Mouse (Mus musculus) heart, embryonic 10.5 days (tissue): ENCODE measurements at regions not wholly inside any gene's neighbourhood (a gene's known extent, or its start where the extent isn't known, plus 50 kb on each side); places are given as distances from the start of the nearest gene placed in this dataset.

Experiments
- DNase-seq: peaks from one replicate; pipeline ENCODE4 v3.0.0-alpha.2; 2017; ENCODE audit warnings: low spot score
- H3K27ac ChIP-seq: fragments of 300-500 bp; sonication (generic); 2 replicates; pipeline ENCODE4 v1.5.1; 2016; ENCODE audit warnings: mild to moderate bottlenecking
- H3K27me3 ChIP-seq: fragments of 300-500 bp; sonication (generic); 2 replicates; pipeline ENCODE4 v1.6.1; 2016; ENCODE audit warnings: mild to moderate bottlenecking; ENCODE audit not compliant: poor library complexity, insufficient read depth, severe bottlenecking
- H3K36me3 ChIP-seq: fragments of 300-500 bp; sonication (generic); 2 replicates; pipeline ENCODE4 v1.6.1; 2016; ENCODE audit warnings: mild to moderate bottlenecking, moderate library complexity
- H3K4me1 ChIP-seq: fragments of 300-500 bp; sonication (generic); 2 replicates; pipeline ENCODE4 v1.6.1; 2016; ENCODE audit warnings: mild to moderate bottlenecking
- H3K4me3 ChIP-seq: fragments of 300-500 bp; sonication (generic); 2 replicates; pipeline ENCODE4 v1.5.1; 2016; ENCODE audit warnings: mild to moderate bottlenecking, moderate library complexity
- H3K9me3 ChIP-seq: fragments of 300-500 bp; sonication (generic); 2 replicates; pipeline ENCODE4 v1.6.1; 2016; ENCODE audit warnings: mild to moderate bottlenecking, moderate library complexity
- WGBS: fragments of 180-500 bp; shearing (Covaris S2); methylation state at CpG from one replicate; pipeline ENCODE4 v1.1.7; 2016; 5-methylcytosine and 5-hydroxymethylcytosine counted together

DNA sequence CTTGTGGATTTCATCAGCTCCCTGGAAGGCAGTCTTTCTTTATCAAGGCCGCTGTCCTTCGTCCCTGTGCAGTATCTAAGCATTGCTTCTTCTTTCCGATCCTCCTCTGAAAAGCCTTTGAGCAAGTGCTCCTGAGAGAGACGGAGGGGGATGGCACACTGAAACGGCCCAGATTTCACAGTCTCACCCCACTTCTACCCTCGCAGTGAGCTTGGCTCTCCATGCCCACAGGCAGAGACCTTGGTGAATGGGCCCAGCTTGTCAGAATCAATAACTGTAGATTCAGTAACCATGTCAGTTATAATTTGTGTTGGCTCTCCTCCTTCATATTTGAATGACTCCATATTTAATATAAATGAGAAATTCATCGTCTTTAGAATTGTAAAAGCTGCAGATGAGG, 234.3 kb upstream of the Vstm2b start:
- Histone ChIP-seq H3K27ac (no peak overlapping the region), H3K4me3 (no peak overlapping the region), H3K27me3 (no peaks in the 10 kb centered on the region), H3K36me3 (no peaks in the 10 kb centered on the region), H3K9me3 (no peaks in the 10 kb centered on the region), H3K4me1 (no peaks in the 10 kb centered on the region)
- DNase-seq: no peak
- WGBS: 57% methylated on average over 7 of the region's 7 CpGs

DNA sequence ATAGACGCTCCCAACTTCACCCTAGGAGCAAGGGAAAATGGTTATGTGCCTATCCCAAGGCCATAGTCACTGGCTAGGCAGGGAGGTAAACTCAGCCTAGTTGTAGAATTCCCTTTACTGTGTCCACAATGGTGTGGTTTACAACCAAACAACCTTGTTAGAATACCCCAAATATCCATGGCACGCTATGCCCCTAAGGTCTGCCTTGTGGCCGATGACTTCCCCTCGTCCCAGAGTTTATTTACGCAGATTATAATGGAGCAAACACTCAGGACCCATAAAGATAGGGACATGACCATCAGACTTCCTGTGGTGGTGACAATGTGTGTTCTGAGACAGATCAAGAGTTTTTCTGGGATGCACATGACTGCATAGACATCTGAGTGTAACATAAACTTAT, 231.5 kb upstream of the Vstm2b start:
- H3K4me1 ChIP-seq: no peaks in the 10 kb centered on the region
- H3K27me3 ChIP-seq: no peaks in the 10 kb centered on the region
- no peak overlapping the region for H3K27ac ChIP-seq
- H3K4me3 ChIP-seq: no peak overlapping the region
- no peak for DNase-seq
- H3K36me3 ChIP-seq: no peaks in the 10 kb centered on the region
- no peaks in the 10 kb centered on the region for H3K9me3 ChIP-seq
- 85% methylated on average over 5 of the region's 5 CpGs for WGBS

DNA sequence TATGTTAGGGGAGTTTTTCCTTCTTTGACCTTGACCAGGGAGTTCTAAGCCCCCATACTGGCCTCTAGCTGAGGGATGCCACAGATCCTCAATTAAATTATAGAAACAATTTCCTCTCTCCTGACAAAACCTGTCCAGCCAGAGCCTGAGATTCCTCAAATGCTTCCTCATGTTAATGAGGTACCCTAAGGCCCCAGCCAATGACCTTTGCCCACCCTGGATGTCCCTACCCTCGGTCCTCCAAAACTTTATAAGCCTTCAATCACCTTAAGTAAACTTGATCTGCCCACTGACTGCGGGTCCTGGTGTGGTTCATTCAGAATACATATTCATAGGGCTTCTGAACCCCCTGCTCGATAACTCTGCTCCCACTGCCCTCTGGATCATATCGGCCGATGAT, 227.7 kb upstream of the Vstm2b start:
- no peaks in the 10 kb centered on the region for H3K9me3 ChIP-seq
- 83% methylated on average over 5 of the region's 5 CpGs for WGBS
- no peak for DNase-seq

GRCm38 (mm10) chr7:40671068-40671467, 227.1 kb upstream of the Vstm2b start:
- Histone ChIP-seq H3K27me3 (no peaks in the 10 kb centered on the region), H3K9me3 (no peaks in the 10 kb centered on the region), H3K27ac (no peak overlapping the region), H3K4me1 (no peaks in the 10 kb centered on the region), H3K36me3 (no peaks in the 10 kb centered on the region), H3K4me3 (no peak overlapping the region)
- WGBS: 93% methylated on average over 4 of the region's 4 CpGs
- DNase-seq: no peak

More for the DNA sequence above, 227.7 kb upstream of the Vstm2b start:
- no peak overlapping the region for H3K4me3 ChIP-seq
- no peak overlapping the region for H3K27ac ChIP-seq
- H3K27me3 ChIP-seq: no peaks in the 10 kb centered on the region
- no peaks in the 10 kb centered on the region for H3K4me1 ChIP-seq
- no peaks in the 10 kb centered on the region for H3K36me3 ChIP-seq

DNA sequence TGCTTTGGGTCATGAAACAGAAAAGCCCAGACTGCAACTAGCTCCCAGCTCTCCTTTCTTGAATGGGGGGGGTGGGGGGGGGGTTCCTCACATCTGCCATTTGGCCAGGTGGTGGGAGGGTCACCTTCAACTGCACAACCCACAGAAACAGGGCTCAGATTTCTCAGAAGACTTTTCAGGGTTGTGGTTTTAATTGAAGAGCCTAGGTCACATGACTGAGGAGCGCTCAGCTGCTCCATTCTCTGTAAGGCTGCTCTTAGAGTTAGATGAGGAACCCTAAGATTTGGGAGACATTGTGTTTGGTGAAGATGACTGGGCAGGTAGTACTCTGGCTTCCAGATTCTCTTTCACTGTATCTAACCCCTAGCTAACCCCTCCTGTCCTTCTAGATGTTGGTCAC, 225.8 kb upstream of the Vstm2b start:
- Histone ChIP-seq H3K4me1 (no peaks in the 10 kb centered on the region), H3K36me3 (no peaks in the 10 kb centered on the region), H3K4me3 (no peak overlapping the region), H3K27ac (no peak overlapping the region), H3K27me3 (no peaks in the 10 kb centered on the region), H3K9me3 (no peaks in the 10 kb centered on the region)
- no peak for DNase-seq
- 71% methylated on average over 1 of the region's 1 CpGs for WGBS

- no peaks in the 10 kb centered on the region for H3K4me1 ChIP-seq
- no peaks in the 10 kb centered on the region for H3K36me3 ChIP-seq
- H3K4me3 ChIP-seq: no peak overlapping the region
- no peaks in the 10 kb centered on the region for H3K27me3 ChIP-seq
- no peak for DNase-seq
- WGBS: 78% methylated on average over 3 of the region's 3 CpGs
- no peak overlapping the region for H3K27ac ChIP-seq
- no peaks in the 10 kb centered on the region for H3K9me3 ChIP-seq
These were observed 223.7 kb upstream of the Vstm2b start for GRCm38 (mm10) chr7:40674397-40674796.

GRCm38 (mm10) chr7:40677601-40678000, 220.5 kb upstream of the Vstm2b start:
- H3K27me3 ChIP-seq: no peaks in the 10 kb centered on the region
- H3K9me3 ChIP-seq: no peaks in the 10 kb centered on the region
- no peak overlapping the region for H3K27ac ChIP-seq
- WGBS: 44% methylated on average over 2 of the region's 2 CpGs
- no peaks in the 10 kb centered on the region for H3K4me1 ChIP-seq
- H3K36me3 ChIP-seq: no peaks in the 10 kb centered on the region
- H3K4me3 ChIP-seq: no peak overlapping the region
- no peak for DNase-seq

GRCm38 (mm10) chr7:40680567-40680966, 217.6 kb upstream of the Vstm2b start:
- WGBS: 72% methylated on average over 12 of the region's 12 CpGs
- H3K4me1 ChIP-seq: no peaks in the 10 kb centered on the region
- H3K27me3 ChIP-seq: no peaks in the 10 kb centered on the region
- no peak for DNase-seq
- no peak overlapping the region for H3K4me3 ChIP-seq
- no peak overlapping the region for H3K27ac ChIP-seq
- H3K9me3 ChIP-seq: no peaks in the 10 kb centered on the region
- H3K36me3 ChIP-seq: no peaks in the 10 kb centered on the region

GRCm38 (mm10) chr7:40680993-40681392, 217.1 kb upstream of the Vstm2b start:
- 60% methylated on average over 6 of the region's 6 CpGs for WGBS
- Histone ChIP-seq H3K27me3 (no peaks in the 10 kb centered on the region), H3K36me3 (no peaks in the 10 kb centered on the region), H3K27ac (no peak overlapping the region), H3K4me1 (no peaks in the 10 kb centered on the region), H3K4me3 (no peak overlapping the region), H3K9me3 (no peaks in the 10 kb centered on the region)
- no peak for DNase-seq

DNA sequence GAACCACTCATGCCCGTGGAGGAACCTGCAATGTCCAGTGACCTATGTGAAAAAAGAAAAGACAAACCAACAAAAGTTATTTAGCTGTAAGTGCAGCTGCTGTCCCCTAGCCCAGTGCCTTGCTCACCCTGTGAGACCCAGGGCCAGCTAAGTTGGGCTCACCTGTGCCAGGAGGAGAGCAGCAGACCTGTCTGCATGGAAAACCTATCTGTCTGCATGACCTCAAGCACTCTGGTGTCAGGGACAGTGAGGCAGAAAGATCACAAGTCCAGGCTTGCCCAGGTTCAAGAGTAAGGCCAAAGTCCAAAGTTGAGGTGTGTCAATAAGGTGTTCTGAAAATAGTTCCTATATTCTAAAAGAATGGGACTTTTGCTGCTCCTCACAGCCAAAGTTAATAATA, 215.0 kb upstream of the Vstm2b start:
- H3K4me1 ChIP-seq: no peaks in the 10 kb centered on the region
- H3K27ac ChIP-seq: no peak overlapping the region
- no peaks in the 10 kb centered on the region for H3K27me3 ChIP-seq
- H3K9me3 ChIP-seq: no peaks in the 10 kb centered on the region
- no peak for DNase-seq
- no peak overlapping the region for H3K4me3 ChIP-seq
- no peaks in the 10 kb centered on the region for H3K36me3 ChIP-seq
- WGBS: 69% methylated on average over 1 of the region's 1 CpGs

- Histone ChIP-seq H3K4me1 (no peaks in the 10 kb centered on the region), H3K27me3 (no peaks in the 10 kb centered on the region), H3K27ac (no peak overlapping the region), H3K4me3 (no peak overlapping the region), H3K9me3 (no peaks in the 10 kb centered on the region), H3K36me3 (no peaks in the 10 kb centered on the region)
- 77% methylated on average over 3 of the region's 3 CpGs for WGBS
- DNase-seq: no peak
These were observed 214.5 kb upstream of the Vstm2b start for GRCm38 (mm10) chr7:40683641-40684040.

- Histone ChIP-seq H3K27ac (no peak overlapping the region), H3K4me3 (no peak overlapping the region), H3K9me3 (no peaks in the 10 kb centered on the region), H3K36me3 (no peaks in the 10 kb centered on the region), H3K4me1 (no peaks in the 10 kb centered on the region), H3K27me3 (no peaks in the 10 kb centered on the region)
- 86% methylated on average over 3 of the region's 3 CpGs for WGBS
- no peak for DNase-seq
These were observed 211.1 kb upstream of the Vstm2b start for GRCm38 (mm10) chr7:40687005-40687404.

GRCm38 (mm10) chr7:40688546-40688945, 209.6 kb upstream of the Vstm2b start:
- Histone ChIP-seq H3K4me3 (no peak overlapping the region), H3K27ac (no peak overlapping the region), H3K36me3 (no peaks in the 10 kb centered on the region), H3K9me3 (no peaks in the 10 kb centered on the region), H3K4me1 (no peaks in the 10 kb centered on the region), H3K27me3 (no peaks in the 10 kb centered on the region)
- no peak for DNase-seq
- WGBS: 54% methylated on average over 4 of the region's 4 CpGs

DNA sequence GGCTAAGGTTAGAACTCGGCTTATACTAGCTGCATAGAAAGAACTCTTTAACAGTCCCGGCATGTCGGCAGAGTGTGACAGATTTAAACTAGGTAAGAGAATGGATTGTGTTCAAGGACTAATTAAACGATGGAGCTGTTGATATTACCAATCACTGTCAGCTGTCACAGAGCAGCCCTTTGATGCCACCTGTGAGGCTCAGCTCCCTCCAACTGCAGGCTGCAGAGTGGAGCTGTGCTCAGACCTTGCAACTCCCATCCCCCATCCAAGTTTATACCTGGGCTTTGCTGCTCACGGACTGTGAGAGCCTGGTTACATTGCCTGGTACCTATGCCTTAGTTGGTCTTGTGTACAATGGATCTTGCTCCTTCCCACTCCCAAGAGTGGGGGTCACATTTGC, 204.4 kb upstream of the Vstm2b start:
- DNase-seq: no peak
- H3K36me3 ChIP-seq: no peaks in the 10 kb centered on the region
- no peaks in the 10 kb centered on the region for H3K27me3 ChIP-seq
- WGBS: 71% methylated on average over 5 of the region's 5 CpGs
- no peak overlapping the region for H3K4me3 ChIP-seq
- no peak overlapping the region for H3K27ac ChIP-seq
- H3K9me3 ChIP-seq: no peaks in the 10 kb centered on the region
- H3K4me1 ChIP-seq: no peaks in the 10 kb centered on the region
